Mouse (Mus musculus) gastrocnemius, adult 18-20 months (tissue): ENCODE data around the gene Apoa5. TPM values are rescaled to one million over a fixed set of nuclear protein-coding genes. Genes with fewer than 3 reads are reported as not detected.
"Not testable (repeated sequence)": the region's sequence is repeated elsewhere in the genome, so short reads cannot be mapped to it uniquely, and the experiment has no call there.

Experiments used
- DNase-seq: peaks from one replicate; pipeline ENCODE4 v3.0.0; 2021; ENCODE audit warnings: low spot score
- total RNA-seq, 2 experiments: library from RNA; stranded (reverse); gene quantifications; 2 replicates each; pipeline ENCODE4 v1.2.3; 2021

Apoa5 gene
- total RNA-seq, 2 experiments from 2014 or later, result 1.00 TPM; not detected in 1

DNA sequence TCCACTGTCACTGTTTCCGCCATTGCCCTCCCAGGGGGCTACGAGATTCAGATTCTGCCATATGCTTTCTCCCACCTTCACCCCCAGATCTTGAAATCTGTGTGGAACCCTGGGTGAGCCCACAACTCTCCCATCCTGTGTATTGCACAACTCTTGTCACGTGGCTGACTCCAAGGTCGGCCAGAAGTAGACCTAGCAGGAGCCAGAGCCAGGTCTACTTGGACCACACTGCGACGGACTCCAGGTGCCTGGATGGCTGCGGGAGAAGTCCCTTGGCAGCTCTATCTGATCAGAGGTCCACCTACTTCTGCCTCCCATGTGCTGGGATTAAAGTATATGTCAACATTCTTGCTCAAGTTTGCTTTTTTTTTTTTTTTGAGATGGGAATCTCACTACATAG is 7.3 kb upstream of the Apoa5 start:
- DNase-seq, result no peak

DNA sequence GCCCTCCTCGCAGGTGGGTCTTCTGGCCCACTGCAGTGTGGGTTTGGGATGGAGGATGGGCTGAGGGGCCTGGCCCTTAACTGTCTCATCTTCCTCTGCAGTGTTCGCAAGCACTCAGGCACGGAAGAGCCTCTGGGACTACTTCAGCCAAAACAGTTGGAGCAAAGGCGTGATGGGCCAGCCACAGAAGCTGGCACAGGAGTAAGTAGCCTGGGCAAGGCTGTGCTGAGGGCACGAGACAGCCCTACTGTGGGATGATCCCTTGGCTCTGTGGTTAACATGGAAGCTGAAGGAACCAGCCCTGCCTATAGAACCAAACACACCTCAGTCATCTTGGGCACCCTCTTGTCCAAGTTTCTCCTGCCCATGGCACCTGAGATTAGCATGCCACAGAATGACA is 692 bp downstream of the Apoa5 start:
- DNase-seq, result no peak

DNA sequence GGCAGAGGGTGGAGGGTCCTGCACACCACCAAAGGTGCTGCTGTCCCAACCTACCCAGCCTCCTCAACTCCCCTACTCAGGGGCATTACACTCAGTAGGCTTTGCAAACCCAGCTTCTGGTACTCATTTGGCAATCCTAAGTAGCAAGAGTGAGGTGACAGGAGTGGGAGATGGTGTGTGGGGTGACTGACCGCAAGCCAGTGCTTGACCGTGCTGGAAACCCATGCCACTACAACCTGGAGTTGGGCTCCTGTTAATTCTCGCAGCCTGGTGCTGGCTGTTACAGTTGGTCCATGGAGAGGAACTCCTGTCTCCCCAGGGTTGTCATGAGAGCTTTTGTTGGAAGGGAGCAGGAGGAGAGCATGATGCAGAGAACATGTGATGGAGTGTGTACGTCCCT is 2.3 kb downstream of the Apoa5 start:
- no peak for DNase-seq

DNA sequence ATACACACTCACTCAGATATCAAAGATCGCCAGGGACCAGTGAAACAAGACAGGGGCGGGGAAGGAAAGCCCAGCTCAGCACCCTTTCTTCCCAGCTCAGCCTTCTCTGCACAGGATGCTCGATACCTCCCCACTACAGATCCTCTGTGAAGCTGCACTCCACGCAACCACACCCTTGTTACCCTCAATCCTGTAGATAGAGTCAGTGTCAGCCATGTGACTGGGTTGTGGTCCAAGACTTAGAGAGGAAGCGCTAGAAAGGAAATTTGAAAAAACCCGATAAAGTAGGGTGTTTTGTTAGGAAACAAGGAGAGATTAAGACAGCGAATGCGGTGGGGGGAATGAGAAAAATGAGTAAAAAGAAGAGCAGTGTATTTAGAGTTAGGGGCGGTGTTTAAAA is 3.6 kb downstream of the Apoa5 start:
- no peak for DNase-seq

DNA sequence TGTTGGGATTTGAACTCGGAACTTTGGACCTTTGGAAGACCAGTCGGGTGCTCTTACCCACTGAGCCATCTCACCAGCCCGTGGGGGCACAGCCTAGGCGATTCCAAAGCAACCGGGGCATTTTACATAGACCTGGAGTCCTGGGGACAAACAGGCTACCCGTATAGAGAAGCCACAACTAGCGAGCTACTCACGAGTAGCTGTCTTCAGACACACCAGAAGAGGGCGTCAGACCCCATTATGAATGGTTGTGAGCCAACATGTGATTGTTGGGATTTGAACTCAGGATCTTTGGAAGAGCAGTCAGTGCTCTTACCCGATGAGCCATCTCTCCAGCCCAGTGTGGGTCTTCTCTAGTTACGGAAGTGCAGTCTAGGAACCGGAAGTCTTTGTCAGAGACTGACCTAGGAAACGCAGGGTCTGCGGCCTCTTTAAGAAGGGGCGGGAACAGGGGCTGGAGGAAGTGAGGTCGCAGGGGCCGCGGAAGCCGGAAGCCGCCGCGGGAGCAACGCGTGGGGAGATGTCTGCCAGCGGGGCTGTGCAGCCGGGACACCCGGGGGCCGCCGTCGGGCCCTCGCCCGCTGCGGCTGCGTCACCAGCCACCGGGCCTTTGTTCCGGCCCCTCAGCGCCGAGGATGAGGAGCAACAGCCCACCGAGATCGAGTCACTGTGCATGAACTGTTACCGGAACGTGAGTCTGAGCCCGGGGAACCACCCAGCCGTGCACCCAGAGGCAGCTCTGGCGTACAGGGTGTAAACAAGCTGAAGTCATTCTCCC is 4.4 kb downstream of the Apoa5 start, which contains the start of gene Zpr1:
Gene Zpr1 (plus strand): TSS at position 388 of the 778 bp plus-strand sequence.
- peak; percentile 89 for DNase-seq

DNA sequence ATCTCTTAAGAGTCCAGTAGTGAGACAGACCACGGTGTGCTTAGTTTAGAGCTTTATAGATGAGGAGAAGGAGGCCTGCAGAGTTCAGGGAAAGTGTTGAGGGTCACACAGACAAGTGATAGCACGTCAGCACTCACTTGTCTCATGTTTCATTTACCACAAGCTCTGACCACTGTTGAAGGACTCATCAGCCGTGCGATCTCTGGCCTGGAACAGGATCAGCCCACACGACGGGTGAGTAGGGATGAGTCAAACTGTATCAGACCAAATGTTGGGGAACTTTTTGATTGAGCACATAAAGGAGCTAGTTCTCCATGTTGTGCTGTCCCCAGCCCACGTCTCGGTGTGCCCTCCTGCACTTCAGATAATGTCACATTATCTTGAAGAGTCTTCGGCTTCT is 6.1 kb downstream of the Apoa5 start:
- DNase-seq, result no peak

DNA sequence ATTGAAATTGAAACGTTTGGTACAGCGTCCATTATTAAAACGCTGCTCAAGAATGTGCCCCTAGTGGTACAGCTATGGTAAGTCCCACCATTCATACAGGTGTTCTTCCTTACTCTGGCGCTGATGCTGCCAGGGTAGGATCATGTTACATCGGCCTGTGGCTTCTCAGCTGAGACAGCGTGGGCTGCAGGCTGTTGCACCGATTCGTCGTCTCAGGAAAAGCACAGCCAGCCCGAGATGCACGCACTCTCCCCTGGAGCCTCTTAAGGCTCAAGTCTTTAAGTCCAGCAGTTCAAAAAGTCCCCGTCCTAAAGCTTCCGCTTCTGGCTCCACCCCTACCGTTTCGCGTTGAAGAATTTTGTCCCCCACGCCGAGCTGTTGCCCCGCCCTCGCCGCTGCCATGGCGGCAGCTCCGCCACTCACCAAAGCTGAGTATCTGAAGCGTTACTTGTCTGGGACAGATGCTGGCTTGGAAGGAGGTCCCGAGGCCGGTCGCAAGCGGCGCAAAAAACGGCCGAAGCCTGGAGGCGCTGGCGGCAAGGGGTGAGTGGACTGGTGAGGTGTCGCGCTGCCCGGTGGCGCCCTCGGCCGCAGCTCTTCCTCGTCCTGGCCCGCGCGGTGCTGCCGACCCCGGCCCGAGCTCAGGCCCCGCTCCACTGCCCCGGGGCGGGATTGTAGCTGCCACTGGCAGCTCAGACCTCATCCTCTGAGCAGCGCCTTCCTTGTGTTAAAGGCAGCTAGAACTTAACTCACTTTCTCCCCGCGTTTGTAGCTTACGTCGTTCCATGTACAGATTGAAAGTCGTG is 14.4 kb downstream of the Apoa5 start, which contains the start of gene Bud13:
Gene Bud13 (plus strand): TSS at position 378 of the 806 bp plus-strand sequence.
- DNase-seq, result peak; percentile 96

DNA sequence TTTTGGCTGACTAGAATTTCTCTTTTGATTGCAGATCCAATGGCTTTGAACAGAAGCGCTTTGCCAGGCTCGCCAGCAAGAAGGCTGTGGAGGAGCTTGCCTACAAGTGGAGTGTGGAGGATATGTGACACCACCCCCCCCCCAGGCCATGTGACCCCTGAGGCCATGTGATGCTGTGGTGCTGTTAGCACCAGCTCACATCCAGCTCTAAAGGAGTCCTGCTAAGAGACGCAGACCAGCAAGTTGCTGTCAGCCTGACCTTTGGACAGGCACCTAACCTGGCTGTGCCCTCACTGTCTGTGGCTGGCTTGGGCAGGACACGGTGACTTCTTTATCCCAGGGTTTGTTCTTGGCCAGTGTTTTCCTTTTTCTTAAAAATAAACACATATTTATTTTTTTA is 29.9 kb downstream of the Apoa5 start:
- no peak for DNase-seq

DNA sequence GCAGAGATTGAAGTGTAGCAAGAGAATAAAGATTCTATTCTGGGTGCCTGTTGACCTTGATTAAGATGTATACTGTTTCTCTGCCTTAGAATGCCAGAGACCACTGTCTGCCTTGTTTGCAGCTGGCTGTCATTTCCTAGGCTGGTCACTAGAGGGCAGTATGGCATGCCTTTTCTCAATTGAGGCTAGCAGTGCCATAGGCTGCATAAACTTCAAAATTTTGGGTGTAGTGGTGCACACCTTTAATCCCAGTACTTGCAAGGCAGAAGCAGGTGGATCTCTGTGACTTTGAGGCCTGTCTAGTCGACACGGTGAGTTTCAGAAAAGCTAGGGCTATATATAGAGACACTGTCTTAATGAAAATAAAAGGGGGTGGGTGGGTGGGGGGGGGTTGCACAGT is 33.7 kb downstream of the Apoa5 start:
- DNase-seq, result peak; percentile 38

DNA sequence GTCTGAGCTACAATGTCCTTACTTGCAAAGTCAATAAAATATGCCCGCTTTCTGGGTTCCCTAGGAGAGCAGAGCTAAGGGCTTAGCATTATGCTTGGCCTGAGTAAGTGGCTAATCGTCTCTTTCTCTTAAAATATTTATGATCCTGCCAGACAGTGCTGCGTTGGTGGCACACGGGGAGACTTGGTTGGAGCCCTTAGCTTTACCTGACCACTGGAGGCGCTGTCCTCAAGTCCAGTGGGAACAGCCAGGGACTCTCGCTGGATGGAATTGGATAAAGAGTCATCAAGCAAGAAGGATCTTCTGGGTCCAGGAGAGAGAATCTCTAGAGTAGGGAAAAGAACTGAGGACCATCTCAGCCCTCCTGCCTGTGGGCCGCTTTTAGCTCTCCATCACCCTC is 40.7 kb downstream of the Apoa5 start:
- DNase-seq, result no peak

DNA sequence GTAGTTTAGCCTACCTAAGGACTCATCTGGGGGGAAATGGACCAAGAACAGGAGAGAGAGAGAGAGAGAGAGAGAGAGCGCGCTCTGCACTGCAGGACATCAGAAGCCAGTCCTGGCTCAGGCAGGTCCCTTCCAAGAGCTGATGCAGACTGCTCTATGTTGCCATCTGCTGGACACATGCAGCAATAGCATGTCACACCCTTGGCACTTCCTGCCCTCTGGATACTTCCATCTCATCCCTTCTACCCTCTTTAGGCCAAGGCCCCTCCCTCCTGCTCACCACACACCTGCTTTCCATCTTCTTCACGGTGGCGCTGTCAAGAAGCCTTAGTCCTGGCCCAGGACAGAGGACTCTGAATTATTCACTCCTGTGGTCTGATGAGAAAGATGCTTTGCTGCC is 46.1 kb downstream of the Apoa5 start:
- peak; percentile 62 for DNase-seq

DNA sequence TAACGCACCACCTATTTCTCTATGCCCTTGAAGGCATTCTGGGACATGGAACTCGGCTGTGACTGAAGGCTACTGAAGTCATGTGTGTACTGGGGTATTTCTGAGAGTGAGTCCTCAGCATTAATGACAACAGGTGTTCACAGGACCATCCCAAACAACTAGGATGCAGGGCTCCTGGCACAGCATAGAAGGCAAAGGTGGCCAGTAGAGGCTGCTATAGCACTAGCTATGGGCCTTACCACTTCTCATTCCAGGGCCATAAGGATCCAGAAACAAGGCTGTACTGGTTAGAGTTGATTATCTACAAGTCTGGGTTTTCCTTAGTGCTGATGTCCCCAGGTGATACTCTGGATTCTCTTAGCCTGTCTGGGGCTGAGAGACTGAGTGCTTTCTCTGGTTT is 46.5 kb downstream of the Apoa5 start:
- no peak for DNase-seq

DNA sequence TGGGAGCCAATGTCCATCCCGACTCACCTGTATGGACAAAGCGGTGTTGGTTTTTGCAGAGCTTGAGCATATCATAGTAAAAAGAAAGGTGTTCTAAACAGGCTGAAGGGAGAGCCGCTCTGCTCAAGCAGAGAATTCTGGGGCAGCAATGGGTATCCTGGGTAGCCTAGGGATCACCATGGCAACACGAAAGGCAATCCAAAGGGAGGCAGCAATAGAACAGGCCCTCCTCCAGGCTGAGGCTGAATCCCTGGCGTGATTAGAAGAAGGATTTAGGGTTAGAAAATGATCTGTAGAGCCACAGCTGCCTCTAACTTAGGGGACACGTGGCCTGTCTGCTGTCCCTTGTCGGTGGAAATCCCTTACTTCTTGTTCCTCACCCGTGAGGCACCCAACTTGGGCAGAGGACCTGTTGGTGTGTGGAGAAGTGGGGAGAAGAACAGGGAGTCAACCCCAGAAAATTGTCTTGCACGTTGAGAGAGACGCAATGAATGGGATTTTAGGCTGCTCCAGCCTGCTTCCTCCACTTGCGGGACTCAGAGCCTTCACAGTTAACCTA is 47.5 kb downstream of the Apoa5 start:
- DNase-seq, result no peak

DNA sequence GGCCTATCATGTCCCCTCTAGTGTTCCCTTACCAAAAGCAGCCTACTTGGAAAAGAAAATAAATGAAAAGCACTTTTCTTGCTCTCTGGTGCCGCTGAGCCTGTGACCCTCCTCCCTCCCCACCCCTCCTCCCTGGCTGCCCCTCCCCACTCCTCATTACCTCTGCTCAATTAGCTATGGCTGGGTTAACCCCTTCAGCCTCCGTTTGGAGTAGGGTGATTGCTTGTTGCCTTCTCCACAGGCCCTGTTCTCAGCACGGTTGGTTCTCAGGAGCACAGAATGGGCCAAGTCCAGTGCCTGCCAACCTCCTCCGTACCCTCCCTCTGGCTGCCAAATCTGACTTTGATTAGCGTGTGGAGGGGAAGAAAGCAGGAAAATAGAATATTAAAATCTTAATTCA is 48.0 kb downstream of the Apoa5 start:
- DNase-seq, result no peak

DNA sequence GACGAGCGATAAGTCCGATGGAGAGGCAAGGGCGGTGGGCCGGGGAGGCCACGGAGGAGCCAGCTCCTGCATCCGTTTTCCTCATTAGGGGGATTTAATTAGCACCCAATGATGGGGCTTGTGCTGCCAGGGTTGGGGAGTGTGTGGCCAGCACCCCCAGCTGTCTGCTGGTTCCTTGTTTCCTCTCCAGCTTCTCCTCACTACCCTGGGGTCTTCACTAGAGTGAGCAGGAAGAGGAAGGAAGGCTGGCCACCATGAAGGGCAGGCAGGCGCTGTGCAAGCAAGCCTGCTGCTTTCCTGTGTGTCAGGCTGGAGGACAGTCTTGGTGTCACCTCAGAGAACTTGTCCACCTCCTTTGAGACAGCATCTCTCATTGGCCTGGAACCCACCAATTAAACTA is 48.5 kb downstream of the Apoa5 start:
- no peak for DNase-seq

DNA sequence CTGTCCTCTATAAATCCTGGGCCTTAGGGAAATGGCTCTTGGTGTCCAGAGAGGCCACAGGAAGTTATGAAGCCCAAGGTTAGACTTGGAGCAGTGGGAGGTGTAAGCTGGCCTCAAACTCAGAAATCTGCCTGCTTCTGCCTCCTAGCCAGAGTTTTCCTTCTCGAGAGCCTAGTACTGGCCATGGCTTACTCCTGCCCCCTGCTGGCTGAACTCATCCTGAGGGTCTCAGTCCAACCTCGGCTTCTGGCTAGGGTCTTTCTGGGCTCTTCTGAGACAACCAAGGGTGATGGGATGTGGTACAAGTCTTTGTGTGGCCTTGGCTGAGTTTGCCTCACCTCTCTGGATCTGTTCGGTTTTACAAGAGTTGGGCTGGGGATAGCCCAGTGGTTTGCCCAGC is 49.5 kb downstream of the Apoa5 start:
- no peak for DNase-seq

DNA sequence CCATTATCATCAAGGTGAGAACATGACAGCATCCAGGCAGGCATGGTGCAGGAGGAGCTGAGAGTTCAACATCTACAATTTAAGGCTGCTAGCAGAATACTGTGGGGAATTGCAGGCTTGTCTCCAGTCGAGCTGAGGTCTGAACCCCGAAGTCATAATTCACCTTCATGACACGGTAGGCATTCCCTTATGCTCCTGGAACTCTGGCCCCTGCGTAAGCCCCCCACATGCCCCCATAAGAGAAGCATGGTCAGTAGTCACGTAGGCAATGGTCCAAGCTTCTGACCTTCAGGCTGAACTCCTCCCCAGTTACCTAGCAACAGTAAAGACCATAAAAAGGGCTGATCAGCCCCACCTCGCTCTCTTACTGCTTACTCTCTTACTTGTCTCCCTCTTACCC is 51.5 kb downstream of the Apoa5 start, which contains the start of gene 4931429L15Rik:
Gene 4931429L15Rik (minus strand): TSS at position 101 of the 400 bp plus-strand sequence.
- DNase-seq, result not testable (repeated sequence)

DNA sequence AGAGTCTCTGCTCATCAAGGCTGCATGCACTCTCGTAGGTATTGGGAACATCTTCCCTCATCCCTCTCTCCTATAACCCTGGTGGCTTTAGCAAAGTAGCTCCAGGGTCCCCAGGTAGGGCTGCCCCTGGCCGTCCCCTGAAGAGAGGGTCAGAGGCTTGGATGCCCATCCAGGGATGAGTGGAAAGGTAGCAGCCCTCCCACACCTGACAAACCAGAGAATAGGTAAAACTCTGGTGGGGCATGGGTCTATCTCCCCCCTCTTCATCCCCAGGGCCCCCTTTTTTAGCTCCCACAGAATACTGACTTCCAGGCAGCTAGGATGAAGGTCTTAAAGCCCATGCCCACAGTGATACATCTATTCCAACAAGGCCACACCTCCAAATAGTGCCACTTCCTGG is 52.0 kb downstream of the Apoa5 start:
- DNase-seq, result no peak
